Mouse (Mus musculus) C2C12 (cell line): Measurements from ENCODE around the gene Klf9.

ENCODE experiments used
- CEBPB ChIP-seq: IDR thresholded peaks from one replicate; pipeline ENCODE4 v1.6.1; 2011; ENCODE audit warnings: low read depth, mild to moderate bottlenecking, control low read depth, moderate library complexity
- CTCF ChIP-seq: IDR thresholded peaks from one replicate; pipeline ENCODE4 v1.5.1; 2011; ENCODE audit not compliant: control insufficient read depth, insufficient read depth, insufficient read length
- FOSL1 ChIP-seq: IDR thresholded peaks from one replicate; pipeline ENCODE4 v1.8.0; 2011; ENCODE audit warnings: mild to moderate bottlenecking, low read length; ENCODE audit not compliant: poor library complexity, insufficient read depth, severe bottlenecking
- MAX ChIP-seq: IDR thresholded peaks from one replicate; pipeline ENCODE4 v1.6.1; 2011; ENCODE audit warnings: mild to moderate bottlenecking, control low read depth
- MYOD1 ChIP-seq: IDR thresholded peaks from one replicate; pipeline ENCODE4 v1.6.1; 2011; ENCODE audit warnings: low read depth; ENCODE audit not compliant: control insufficient read depth, insufficient read length
- MYOG ChIP-seq: IDR thresholded peaks from one replicate; pipeline ENCODE4 v1.6.1; 2011; ENCODE audit not compliant: control insufficient read depth, insufficient read length; ENCODE audit errors: extremely low read depth
- USF1 ChIP-seq: IDR thresholded peaks from one replicate; pipeline ENCODE4 v1.6.1; 2011; ENCODE audit warnings: low read depth, mild to moderate bottlenecking, control low read depth, moderate library complexity

- TF ChIP-seq CTCF, result no peak
- TF ChIP-seq MYOD1, result no peak
- TF ChIP-seq MAX, result no peak
- TF ChIP-seq USF1, result no peak
- no peak for TF ChIP-seq CEBPB
- TF ChIP-seq FOSL1, result no peak
- TF ChIP-seq MYOG, result no peak
Observed at GRCm38 (mm10) chr19:23166550-23167284, 25.7 kb downstream of the Klf9 start.
